Mouse (Mus musculus): Measurements from ENCODE around the gene Syngr3. TPM values are rescaled to one million over a fixed set of nuclear protein-coding genes. Genes with fewer than 3 reads are reported as not detected.

The Syngr3 gene
- polyA plus RNA-seq, 1 experiment from 2014 or later = 2.0 TPM

- H3K9me3 ChIP-seq = no peaks in the 10 kb centered on the region
- H3K27me3 ChIP-seq = no peaks in the 10 kb centered on the region
- H3K4me1 ChIP-seq = peaks cover 48% of the 10 kb centered on the region
- H3K27ac ChIP-seq = peak within 1 kb of the TSS; percentile 76
- ATAC-seq (ENCODE audit: borderline replicate concordance, extremely low read depth, low FRiP score, low TSS enrichment) = peak; percentile 76
- under 1% methylated on average over 35 of the region's 41 CpGs for WGBS
- no peaks in the 10 kb centered on the region for H3K36me3 ChIP-seq
- H3K9ac ChIP-seq = peak within 1 kb of the TSS; percentile 90
- peak within 1 kb of the TSS; percentile 88 for H3K4me3 ChIP-seq
- H3K4me2 ChIP-seq = peak within 1 kb of the TSS; percentile 98
Measured at GRCm38 (mm10) chr17:24650070-24650616, 39.6 kb downstream of the Syngr3 start, which contains the start of gene Slc9a3r2. TSS of gene Slc9a3r2 (minus strand) at chr17:24650327.

DNA sequence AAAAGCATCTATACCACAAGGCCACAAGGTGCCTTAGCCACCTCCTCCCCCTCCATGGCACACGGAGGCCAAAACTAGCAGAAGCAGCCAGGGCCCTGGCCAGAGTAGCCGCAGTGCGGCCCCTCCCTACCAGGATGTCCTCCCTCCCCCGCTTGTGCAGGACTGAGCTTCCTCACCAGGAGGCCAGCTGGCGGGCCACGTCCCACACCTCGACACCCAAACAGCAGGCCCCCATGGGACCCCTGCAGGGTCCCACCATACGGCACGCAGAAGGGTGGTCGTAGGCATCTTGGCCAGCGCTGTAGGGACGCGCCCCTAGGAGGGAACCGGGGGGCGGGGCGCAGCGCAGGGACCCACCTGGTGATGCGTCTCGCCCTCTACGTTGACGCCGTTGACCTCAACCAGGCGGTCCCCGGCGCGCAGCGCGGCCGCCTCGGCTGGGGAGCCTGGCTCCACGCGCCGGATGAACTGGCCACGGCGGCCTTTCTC is 40.1 kb downstream of the Syngr3 start:
- Histone ChIP-seq H3K36me3 (no peaks in the 10 kb centered on the region), H3K27ac (peak overlapping the region; percentile 76), H3K9ac (peak overlapping the region; percentile 90), H3K4me2 (peak overlapping the region; percentile 98), H3K4me3 (peak overlapping the region; percentile 88), H3K27me3 (no peaks in the 10 kb centered on the region), H3K4me1 (peaks cover 51% of the 10 kb centered on the region), H3K9me3 (no peaks in the 10 kb centered on the region)
- under 1% methylated on average over 35 of the region's 35 CpGs for WGBS
- peak; percentile 29; the same call in 1 of the 2 replicates for ATAC-seq (ENCODE audit: borderline replicate concordance, extremely low read depth, low FRiP score, low TSS enrichment)

DNA sequence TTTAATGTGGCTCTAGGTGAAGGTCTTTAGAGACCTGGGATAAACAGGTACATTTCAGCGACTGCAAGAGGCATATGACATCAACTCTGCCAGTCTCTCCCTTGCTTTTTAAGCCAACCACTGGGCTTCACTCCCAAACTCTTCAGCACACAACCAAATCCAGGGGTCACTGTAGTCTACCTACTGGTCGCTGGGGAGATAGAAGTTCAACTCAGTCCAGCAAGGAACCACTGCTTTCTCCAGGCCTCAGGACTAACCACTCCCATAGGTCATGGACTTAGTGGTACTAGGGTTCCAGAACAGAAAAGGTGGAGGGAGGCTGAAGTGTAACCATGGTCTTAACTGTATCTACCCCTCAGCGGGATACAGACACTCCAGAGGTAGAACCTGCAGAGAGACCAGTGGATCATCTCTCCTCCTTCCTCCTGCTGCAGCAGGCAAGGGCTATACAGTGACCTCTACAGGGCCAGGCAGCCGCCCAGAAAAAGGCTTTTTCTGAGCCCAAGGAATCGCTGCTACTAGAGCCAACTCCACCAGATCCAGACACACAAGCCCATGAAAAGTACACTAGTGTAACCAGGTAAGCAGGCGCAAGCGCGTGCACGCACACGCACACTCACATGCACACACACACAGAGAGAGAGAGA is 40.9 kb downstream of the Syngr3 start:
- peak overlapping the region; percentile 76; the same call in 1 of the 2 replicates for H3K27ac ChIP-seq
- peaks cover 51% of the 10 kb centered on the region for H3K4me1 ChIP-seq
- H3K4me2 ChIP-seq = peak overlapping the region; percentile 98
- no peaks in the 10 kb centered on the region for H3K27me3 ChIP-seq
- ATAC-seq (ENCODE audit: borderline replicate concordance, extremely low read depth, low FRiP score, low TSS enrichment) = no peak
- WGBS = 66% methylated on average over 10 of the region's 10 CpGs
- H3K9me3 ChIP-seq = no peaks in the 10 kb centered on the region
- peak overlapping the region; percentile 90; the same call in 1 of the 2 replicates for H3K9ac ChIP-seq
- peak overlapping the region; percentile 88 for H3K4me3 ChIP-seq
- no peaks in the 10 kb centered on the region for H3K36me3 ChIP-seq

GRCm38 (mm10) chr17:24647493-24647892 is 42.3 kb downstream of the Syngr3 start:
- Histone ChIP-seq H3K9ac (no peak overlapping the region), H3K4me2 (peak overlapping the region; percentile 98), H3K27me3 (no peaks in the 10 kb centered on the region), H3K4me3 (peak overlapping the region; percentile 16; the same call in 1 of the 2 replicates), H3K27ac (peak overlapping the region; percentile 91), H3K4me1 (peaks cover 54% of the 10 kb centered on the region), H3K9me3 (no peaks in the 10 kb centered on the region), H3K36me3 (no peaks in the 10 kb centered on the region; the same call in 1 of the 2 replicates)
- no peak for ATAC-seq (ENCODE audit: borderline replicate concordance, extremely low read depth, low FRiP score, low TSS enrichment)
- 73% methylated on average over 11 of the region's 11 CpGs for WGBS

DNA sequence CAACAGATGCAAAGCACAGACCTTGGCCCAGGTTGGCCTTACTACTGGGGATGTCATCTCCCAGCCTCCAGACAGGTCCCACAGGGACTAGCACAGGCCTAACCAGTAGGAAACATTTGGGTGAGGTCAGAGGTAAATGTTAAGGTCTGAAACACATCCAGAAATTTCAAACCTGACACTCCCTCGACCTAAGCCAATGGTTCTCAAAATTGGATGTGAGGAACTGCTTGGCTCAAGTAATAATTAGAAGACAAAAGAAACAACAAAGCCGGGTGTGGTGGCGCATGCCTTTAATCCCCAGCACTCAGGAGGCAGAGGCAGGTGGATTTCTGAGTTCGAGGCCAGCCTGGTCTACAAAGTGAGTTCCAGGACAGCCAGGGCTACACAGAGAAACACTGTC is 43.4 kb downstream of the Syngr3 start:
- Histone ChIP-seq H3K4me2 (no peak overlapping the region), H3K36me3 (peaks cover 6% of the 10 kb centered on the region; the same call in 1 of the 2 replicates), H3K9me3 (no peaks in the 10 kb centered on the region), H3K27ac (peak overlapping the region; percentile 91), H3K4me1 (peaks cover 54% of the 10 kb centered on the region), H3K27me3 (no peaks in the 10 kb centered on the region), H3K4me3 (no peak overlapping the region), H3K9ac (no peak overlapping the region)
- 80% methylated on average over 4 of the region's 4 CpGs for WGBS
- no peak for ATAC-seq (ENCODE audit: borderline replicate concordance, extremely low read depth, low FRiP score, low TSS enrichment)

GRCm38 (mm10) chr17:24645916-24646315 is 43.8 kb downstream of the Syngr3 start:
- Histone ChIP-seq H3K36me3 (peaks cover 8% of the 10 kb centered on the region; the same call in 1 of the 2 replicates), H3K4me3 (no peak overlapping the region), H3K27ac (peak overlapping the region; percentile 91), H3K9ac (no peak overlapping the region), H3K27me3 (no peaks in the 10 kb centered on the region), H3K4me1 (peaks cover 54% of the 10 kb centered on the region), H3K4me2 (peak overlapping the region; percentile 40; the same call in 1 of the 2 replicates), H3K9me3 (no peaks in the 10 kb centered on the region)
- WGBS = 67% methylated on average over 3 of the region's 3 CpGs
- ATAC-seq (ENCODE audit: borderline replicate concordance, extremely low read depth, low FRiP score, low TSS enrichment) = no peak

GRCm38 (mm10) chr17:24644875-24645721 is 44.7 kb downstream of the Syngr3 start:
- WGBS = 74% methylated on average over 9 of the region's 9 CpGs
- H3K4me1 ChIP-seq = peaks cover 51% of the 10 kb centered on the region
- H3K4me2 ChIP-seq = peak overlapping the region; percentile 40
- peaks cover 15% of the 10 kb centered on the region; the same call in 1 of the 2 replicates for H3K36me3 ChIP-seq
- ATAC-seq (ENCODE audit: borderline replicate concordance, extremely low read depth, low FRiP score, low TSS enrichment) = no peak; the same call in 1 of the 2 replicates
- H3K4me3 ChIP-seq = no peak overlapping the region
- no peak overlapping the region for H3K9ac ChIP-seq
- no peaks in the 10 kb centered on the region for H3K27me3 ChIP-seq
- H3K27ac ChIP-seq = peak overlapping the region; percentile 91
- no peaks in the 10 kb centered on the region for H3K9me3 ChIP-seq

DNA sequence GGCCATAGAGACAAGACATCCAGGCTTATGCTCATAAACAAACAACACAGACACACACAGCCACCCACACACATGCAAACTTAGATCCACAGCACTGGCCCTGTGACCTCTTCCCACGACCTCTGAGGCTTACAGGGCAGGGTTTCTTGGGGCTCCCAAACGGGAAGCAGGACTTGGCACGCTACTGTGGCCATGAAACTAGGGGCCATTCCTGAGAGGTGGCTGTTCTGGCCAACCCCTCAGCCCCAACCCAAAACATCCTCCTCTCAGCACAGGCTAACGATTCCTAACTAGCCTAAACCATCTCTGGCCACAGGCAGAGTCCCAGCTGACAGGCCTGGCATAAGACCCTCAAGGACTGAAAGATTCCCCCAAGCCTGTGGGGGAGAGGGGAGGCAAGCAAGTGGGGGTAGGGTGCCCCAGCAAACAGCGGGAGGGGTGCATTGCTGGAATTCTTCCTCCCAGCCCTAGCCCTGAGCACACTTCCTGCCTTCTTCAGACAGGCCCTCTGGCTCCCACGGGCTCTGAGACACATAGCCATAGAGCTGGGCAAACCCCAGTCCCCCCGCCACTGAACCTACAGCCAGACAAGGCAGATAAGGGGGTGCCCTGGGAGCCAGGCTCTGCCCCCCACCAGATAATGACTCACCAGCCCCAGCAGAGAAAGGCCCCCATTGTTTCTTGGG is 45.6 kb downstream of the Syngr3 start:
- peaks cover 52% of the 10 kb centered on the region for H3K4me1 ChIP-seq
- H3K4me3 ChIP-seq = no peak overlapping the region
- 21% methylated on average over 7 of the region's 7 CpGs for WGBS
- H3K4me2 ChIP-seq = peak overlapping the region; percentile 40
- H3K27me3 ChIP-seq = no peaks in the 10 kb centered on the region
- no peaks in the 10 kb centered on the region for H3K9me3 ChIP-seq
- H3K27ac ChIP-seq = peak overlapping the region; percentile 91
- H3K36me3 ChIP-seq = peaks cover 18% of the 10 kb centered on the region; the same call in 1 of the 2 replicates
- H3K9ac ChIP-seq = 0 out of 2 replicates have a peak overlapping the region, but pooled peaks have one; percentile 17
- peak; percentile 44; the same call in 1 of the 2 replicates for ATAC-seq (ENCODE audit: borderline replicate concordance, extremely low read depth, low FRiP score, low TSS enrichment)

- peaks cover 23% of the 10 kb centered on the region; the same call in 1 of the 2 replicates for H3K36me3 ChIP-seq
- 67% methylated on average over 6 of the region's 6 CpGs for WGBS
- ATAC-seq (ENCODE audit: borderline replicate concordance, extremely low read depth, low FRiP score, low TSS enrichment) = no peak
- no peak overlapping the region for H3K27ac ChIP-seq
- H3K4me1 ChIP-seq = peaks cover 49% of the 10 kb centered on the region
- no peak overlapping the region for H3K4me2 ChIP-seq
- H3K4me3 ChIP-seq = no peak overlapping the region
- no peaks in the 10 kb centered on the region for H3K27me3 ChIP-seq
- H3K9me3 ChIP-seq = no peaks in the 10 kb centered on the region
- H3K9ac ChIP-seq = no peak overlapping the region
Measured at GRCm38 (mm10) chr17:24642791-24643343, 46.9 kb downstream of the Syngr3 start.

DNA sequence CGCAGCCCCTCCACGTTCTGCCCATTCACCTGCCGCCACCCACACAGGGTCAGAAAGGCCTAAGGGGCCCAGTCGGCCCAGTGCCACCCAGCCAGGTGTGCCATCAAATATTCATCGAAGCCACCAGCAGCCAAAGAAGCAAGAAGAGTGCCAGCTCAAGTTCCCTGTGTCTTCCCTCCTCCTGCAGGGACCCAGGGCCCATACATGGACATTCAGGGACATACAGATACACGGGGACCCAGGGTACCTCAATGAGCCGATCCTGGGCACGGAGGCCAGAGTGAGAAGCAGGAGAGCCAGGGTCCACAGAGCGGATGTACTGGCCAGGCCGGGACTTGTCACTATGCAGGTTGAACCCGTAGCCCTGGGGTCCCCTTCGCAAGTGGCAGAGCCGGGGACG is 47.8 kb downstream of the Syngr3 start:
- Histone ChIP-seq H3K36me3 (peaks cover 23% of the 10 kb centered on the region; the same call in 1 of the 2 replicates), H3K27ac (no peak overlapping the region), H3K9me3 (no peaks in the 10 kb centered on the region), H3K4me3 (no peak overlapping the region), H3K4me2 (no peak overlapping the region), H3K4me1 (peaks cover 42% of the 10 kb centered on the region), H3K9ac (no peak overlapping the region), H3K27me3 (no peaks in the 10 kb centered on the region)
- 89% methylated on average over 14 of the region's 14 CpGs for WGBS
- no peak for ATAC-seq (ENCODE audit: borderline replicate concordance, extremely low read depth, low FRiP score, low TSS enrichment)

- Histone ChIP-seq H3K4me2 (no peak overlapping the region), H3K9ac (no peak overlapping the region), H3K27ac (no peak overlapping the region), H3K4me3 (no peak overlapping the region), H3K4me1 (peaks cover 41% of the 10 kb centered on the region), H3K27me3 (no peaks in the 10 kb centered on the region), H3K36me3 (peaks cover 23% of the 10 kb centered on the region; the same call in 1 of the 2 replicates), H3K9me3 (no peaks in the 10 kb centered on the region)
- no peak for ATAC-seq (ENCODE audit: borderline replicate concordance, extremely low read depth, low FRiP score, low TSS enrichment)
- 92% methylated on average over 15 of the region's 15 CpGs for WGBS
Measured at GRCm38 (mm10) chr17:24640581-24640980, 49.2 kb downstream of the Syngr3 start.

Data from lung, embryonic 15.5 days (tissue).